Mouse (Mus musculus) bone marrow macrophage, adult 2 months (primary cell): ENCODE measurements at regions not wholly inside any gene's neighbourhood (a gene's known extent, or its start where the extent isn't known, plus 50 kb on each side); places are given as distances from the start of the nearest gene placed in this dataset.

Experiments
- CTCF ChIP-seq: IDR thresholded peaks from 2 replicates; pipeline ENCODE4 v1.5.1; 2012; ENCODE audit warnings: low read depth, mild to moderate bottlenecking, low read length, moderate library complexity
- POLR2A ChIP-seq: IDR thresholded peaks from 2 replicates; pipeline ENCODE4 v1.6.1; 2012; ENCODE audit warnings: mild to moderate bottlenecking, low read depth, low read length, borderline replicate concordance

GRCm38 (mm10) chr15:51390383-51390782, 2494.3 kb upstream of the Gm7489 start:
- TF ChIP-seq CTCF (no peak), POLR2A (no peak)
